Mouse (Mus musculus) liver, embryonic 13.5 days (tissue): ENCODE data around the gene Ube2o. TPM values are rescaled to one million over a fixed set of nuclear protein-coding genes. Genes with fewer than 3 reads are reported as not detected.
"Not testable (repeated sequence)": the region's sequence is repeated elsewhere in the genome, so short reads cannot be mapped to it uniquely, and the experiment has no call there.

Experiments used
- ATAC-seq: fragments of 200-750 bp; cut with Nextera tagmentation; 2 replicates; pipeline ENCODE4 v1.8.0; 2017; ENCODE audit warnings: low read depth, mild to moderate bottlenecking, moderate number of reproducible peaks, moderate library complexity
- DNase-seq: peaks from one replicate; pipeline ENCODE4 v3.0.0; 2022
- H3K27ac ChIP-seq: fragments of 300-500 bp; sonication (generic); 2 replicates; pipeline ENCODE4 v1.5.1; 2015; ENCODE audit warnings: moderate library complexity, mild to moderate bottlenecking, inconsistent platforms
- H3K27me3 ChIP-seq: fragments of 300-500 bp; sonication (generic); 2 replicates; pipeline ENCODE4 v1.6.1; 2015; ENCODE audit warnings: mild to moderate bottlenecking, inconsistent platforms
- H3K36me3 ChIP-seq: fragments of 300-500 bp; sonication (generic); 2 replicates; pipeline ENCODE4 v1.6.1; 2015; ENCODE audit warnings: mild to moderate bottlenecking, inconsistent platforms
- H3K4me1 ChIP-seq: fragments of 300-500 bp; sonication (generic); replicated peaks from 2 replicates; pipeline ENCODE4 v1.6.1; 2015; ENCODE audit warnings: inconsistent platforms
- H3K4me2 ChIP-seq: fragments of 300-500 bp; sonication (generic); 2 replicates; pipeline ENCODE4 v1.6.1; 2015; ENCODE audit warnings: inconsistent platforms, mild to moderate bottlenecking, moderate library complexity
- H3K4me3 ChIP-seq: fragments of 300-500 bp; sonication (generic); replicated peaks from 2 replicates; pipeline ENCODE4 v1.5.1; 2015; ENCODE audit warnings: mild to moderate bottlenecking, inconsistent platforms
- H3K9ac ChIP-seq: fragments of 300-500 bp; sonication (generic); 2 replicates; pipeline ENCODE4 v1.6.1; 2015; ENCODE audit warnings: mild to moderate bottlenecking, inconsistent platforms
- H3K9me3 ChIP-seq: fragments of 300-500 bp; sonication (generic); replicated peaks from 2 replicates; pipeline ENCODE4 v1.6.1; 2016; ENCODE audit warnings: inconsistent platforms
- WGBS: fragments of 180-500 bp; shearing (Covaris S2); methylation state at CpG from one replicate; pipeline ENCODE4 v1.1.7; 2015; ENCODE audit not compliant: insufficient replicate concordance; 5-methylcytosine and 5-hydroxymethylcytosine counted together
- polyA plus RNA-seq: library from polyadenylated mRNA; unstranded; fragments of >200 nt; fragmentation: Nextera tagmentation; extraction: Ambion mirVana; gene quantifications from 2 replicates; pipeline ENCODE4 v1.2.1, GENCODE M21; 2015

Ube2o gene
- polyA plus RNA-seq, 1 experiment from 2014 or later: 22.1 TPM

- 78% methylated on average over 9 of the region's 9 CpGs for WGBS
- ATAC-seq (no peak), DNase-seq (no peak)
- Histone ChIP-seq H3K4me3 (no peak overlapping the region), H3K9me3 (no peaks in the 10 kb centered on the region), H3K4me1 (peaks cover 70% of the 10 kb centered on the region), H3K9ac (peak overlapping the region; percentile 59; the same call in 1 of the 2 replicates), H3K27ac (peak overlapping the region; percentile 97; the same call in 1 of the 2 replicates), H3K4me2 (no peak overlapping the region), H3K36me3 (peaks cover 28% of the 10 kb centered on the region), H3K27me3 (no peaks in the 10 kb centered on the region)
Measured at GRCm38 (mm10) chr11:116611883-116612282, 30.6 kb upstream of the Ube2o start.

GRCm38 (mm10) chr11:116611168-116611567, 29.9 kb upstream of the Ube2o start:
- ATAC-seq: not testable (repeated sequence)
- WGBS: 68% methylated on average over 9 of the region's 9 CpGs

GRCm38 (mm10) chr11:116609965-116610630, 28.9 kb upstream of the Ube2o start:
- no peaks in the 10 kb centered on the region for H3K27me3 ChIP-seq
- peaks cover 55% of the 10 kb centered on the region for H3K4me1 ChIP-seq
- WGBS: 82% methylated on average over 15 of the region's 15 CpGs

More at GRCm38 (mm10) chr11:116611168-116611567, 29.9 kb upstream of the Ube2o start:
- H3K36me3 ChIP-seq: peaks cover 35% of the 10 kb centered on the region
- DNase-seq, H3K27me3 ChIP-seq, H3K4me3 ChIP-seq, H3K9ac ChIP-seq, H3K27ac ChIP-seq, H3K9me3 ChIP-seq, H3K4me2 ChIP-seq: not testable (repeated sequence)
- H3K4me1 ChIP-seq: peaks cover 66% of the 10 kb centered on the region

GRCm38 (mm10) chr11:116607717-116608116, 26.5 kb upstream of the Ube2o start:
- no peak overlapping the region for H3K4me2 ChIP-seq
- H3K4me3 ChIP-seq: no peak overlapping the region
- no peaks in the 10 kb centered on the region for H3K9me3 ChIP-seq
- peaks cover 31% of the 10 kb centered on the region for H3K4me1 ChIP-seq
- ATAC-seq: no peak
- no peak overlapping the region for H3K27ac ChIP-seq
- DNase-seq: no peak
- peaks cover 67% of the 10 kb centered on the region for H3K36me3 ChIP-seq
- WGBS: 86% methylated on average over 3 of the region's 3 CpGs
- no peak overlapping the region for H3K9ac ChIP-seq
- no peaks in the 10 kb centered on the region for H3K27me3 ChIP-seq

More at GRCm38 (mm10) chr11:116609965-116610630, 28.9 kb upstream of the Ube2o start:
- Histone ChIP-seq H3K9ac (no peak overlapping the region), H3K36me3 (peaks cover 46% of the 10 kb centered on the region), H3K4me2 (no peak overlapping the region), H3K4me3 (no peak overlapping the region), H3K27ac (no peak overlapping the region), H3K9me3 (no peaks in the 10 kb centered on the region)
- no peak for DNase-seq
- no peak for ATAC-seq

GRCm38 (mm10) chr11:116604097-116604496, 22.9 kb upstream of the Ube2o start:
- ATAC-seq: no peak
- 85% methylated on average over 12 of the region's 12 CpGs for WGBS

GRCm38 (mm10) chr11:116603339-116603738, 22.1 kb upstream of the Ube2o start:
- Histone ChIP-seq H3K4me1 (peaks cover 6% of the 10 kb centered on the region; the same call in 1 of the 2 replicates), H3K9me3 (no peaks in the 10 kb centered on the region), H3K4me3 (no peak overlapping the region), H3K27ac (no peak overlapping the region), H3K4me2 (no peak overlapping the region), H3K36me3 (peaks cover 99% of the 10 kb centered on the region), H3K9ac (no peak overlapping the region), H3K27me3 (no peaks in the 10 kb centered on the region)
- ATAC-seq (0 out of 2 replicates have a peak, but pooled peaks have one; percentile 36), DNase-seq (peak; percentile 43)
- WGBS: 81% methylated on average over 10 of the region's 10 CpGs

More at GRCm38 (mm10) chr11:116604097-116604496, 22.9 kb upstream of the Ube2o start:
- Histone ChIP-seq H3K4me2 (no peak overlapping the region), H3K4me1 (peaks cover 6% of the 10 kb centered on the region; the same call in 1 of the 2 replicates), H3K27me3 (no peaks in the 10 kb centered on the region), H3K9ac (no peak overlapping the region), H3K36me3 (peaks cover 99% of the 10 kb centered on the region), H3K9me3 (no peaks in the 10 kb centered on the region), H3K27ac (no peak overlapping the region), H3K4me3 (no peak overlapping the region)
- no peak for DNase-seq

- H3K27me3 ChIP-seq: no peaks in the 10 kb centered on the region
- no peak for DNase-seq
- no peak for ATAC-seq
- H3K4me1 ChIP-seq: peaks cover 4% of the 10 kb centered on the region; the same call in 1 of the 2 replicates
- H3K36me3 ChIP-seq: peaks cover 97% of the 10 kb centered on the region
- no peak overlapping the region for H3K4me3 ChIP-seq
- 86% methylated on average over 8 of the region's 8 CpGs for WGBS
- no peak overlapping the region for H3K27ac ChIP-seq
- no peak overlapping the region for H3K4me2 ChIP-seq
- no peaks in the 10 kb centered on the region for H3K9me3 ChIP-seq
- H3K9ac ChIP-seq: no peak overlapping the region
Measured at GRCm38 (mm10) chr11:116602043-116602442, 20.8 kb upstream of the Ube2o start.

- peaks cover 94% of the 10 kb centered on the region for H3K36me3 ChIP-seq
- no peaks in the 10 kb centered on the region for H3K9me3 ChIP-seq
- whole genome bisulfite sequencing: 90% methylated on average over 8 of the region's 8 CpGs
- H3K4me1 ChIP-seq: no peaks in the 10 kb centered on the region
- no peak overlapping the region for H3K9ac ChIP-seq
- H3K27me3 ChIP-seq: no peaks in the 10 kb centered on the region
- no peak overlapping the region for H3K4me2 ChIP-seq
- H3K4me3 ChIP-seq: no peak overlapping the region
- ATAC-seq: no peak
- no peak for DNase-seq
- H3K27ac ChIP-seq: no peak overlapping the region
Measured at GRCm38 (mm10) chr11:116601166-116601565, 19.9 kb upstream of the Ube2o start.

- H3K36me3 ChIP-seq: peaks cover 74% of the 10 kb centered on the region
Measured at GRCm38 (mm10) chr11:116599230-116599629, 18.0 kb upstream of the Ube2o start.

GRCm38 (mm10) chr11:116598193-116598592, 16.9 kb upstream of the Ube2o start:
- Histone ChIP-seq H3K4me2 (no peak overlapping the region), H3K4me3 (no peak overlapping the region), H3K9ac (no peak overlapping the region), H3K36me3 (peaks cover 64% of the 10 kb centered on the region), H3K4me1 (no peaks in the 10 kb centered on the region), H3K9me3 (no peaks in the 10 kb centered on the region), H3K27me3 (no peaks in the 10 kb centered on the region), H3K27ac (no peak overlapping the region)
- DNase-seq (no peak), ATAC-seq (no peak)
- 97% methylated on average over 8 of the region's 8 CpGs for WGBS

More at GRCm38 (mm10) chr11:116599230-116599629, 18.0 kb upstream of the Ube2o start:
- no peak overlapping the region for H3K9ac ChIP-seq
- no peak for DNase-seq
- ATAC-seq: no peak
- H3K4me1 ChIP-seq: no peaks in the 10 kb centered on the region
- no peaks in the 10 kb centered on the region for H3K27me3 ChIP-seq
- 89% methylated on average over 15 of the region's 15 CpGs for WGBS
- H3K4me3 ChIP-seq: no peak overlapping the region
- no peak overlapping the region for H3K27ac ChIP-seq
- H3K4me2 ChIP-seq: no peak overlapping the region
- H3K9me3 ChIP-seq: no peaks in the 10 kb centered on the region

GRCm38 (mm10) chr11:116596766-116597165, 15.5 kb upstream of the Ube2o start:
- Histone ChIP-seq H3K9ac (no peak overlapping the region), H3K27me3 (no peaks in the 10 kb centered on the region), H3K4me2 (no peak overlapping the region), H3K9me3 (no peaks in the 10 kb centered on the region), H3K4me1 (0 out of 2 replicates have a peak, but pooled peaks cover 6% of the 10 kb centered on the region), H3K4me3 (no peak overlapping the region), H3K36me3 (peaks cover 50% of the 10 kb centered on the region), H3K27ac (no peak overlapping the region)
- 84% methylated on average over 19 of the region's 19 CpGs for WGBS
- ATAC-seq: no peak
- no peak for DNase-seq

GRCm38 (mm10) chr11:116593345-116593744, 12.1 kb upstream of the Ube2o start:
- 45% methylated on average over 4 of the region's 4 CpGs for WGBS
- Histone ChIP-seq H3K27ac (no peak overlapping the region), H3K4me3 (no peak overlapping the region), H3K4me1 (peaks cover 30% of the 10 kb centered on the region), H3K36me3 (peaks cover 16% of the 10 kb centered on the region), H3K27me3 (peaks cover 13% of the 10 kb centered on the region), H3K9me3 (no peaks in the 10 kb centered on the region), H3K4me2 (no peak overlapping the region), H3K9ac (no peak overlapping the region)
- ATAC-seq (no peak), DNase-seq (no peak)
